Mouse (Mus musculus): Measurements from ENCODE around the gene Pcolce. TPM values are rescaled to one million over a fixed set of nuclear protein-coding genes. Genes with fewer than 3 reads are reported as not detected.
A peak's percentile ranks its signal among the peaks of the same experiment; 100 is the strongest.

Pcolce gene
- polyA plus RNA-seq, 1 experiment from 2014 or later: 10.5 TPM

DNA sequence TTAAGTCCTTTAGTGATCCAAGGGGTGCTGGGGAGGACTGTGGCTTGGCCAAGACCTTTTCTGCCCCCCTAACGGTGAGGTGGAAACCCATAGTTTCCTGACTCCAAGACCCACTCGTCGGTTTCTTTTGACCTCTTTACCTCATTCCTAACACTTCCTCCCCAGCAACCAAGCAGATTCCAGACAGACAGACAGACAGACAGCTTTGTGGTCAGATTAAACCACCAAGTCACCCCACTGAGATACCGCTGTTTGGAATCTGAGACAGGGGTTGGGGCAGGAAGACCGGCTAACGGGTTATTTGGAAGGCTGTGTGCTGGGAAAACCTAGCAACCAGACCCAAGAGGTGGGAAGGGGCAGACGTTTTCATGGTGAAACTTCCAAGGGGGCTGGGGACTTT is 43.4 kb downstream of the Pcolce start:
- H3K4me2 ChIP-seq (ENCODE audit: low read length): no peak overlapping the region
- 63% methylated on average over 7 of the region's 7 CpGs for WGBS
- H3K9me3 ChIP-seq (replicated peaks; ENCODE audit: control insufficient read depth, low read length): no peaks in the 10 kb centered on the region
- peaks cover 4% of the 10 kb centered on the region; the same call in 1 of the 2 replicates for H3K27me3 ChIP-seq (replicated peaks; ENCODE audit: control insufficient read depth, insufficient read depth, low read length)
- no peaks in the 10 kb centered on the region; the same call in 1 of the 2 replicates for H3K36me3 ChIP-seq (ENCODE audit: control insufficient read depth, insufficient read depth, low read length)
- H3K27ac ChIP-seq (ENCODE audit: low read depth, low read length): no peak overlapping the region
- 0 out of 2 replicates have a peak, but pooled peaks cover 3% of the 10 kb centered on the region for H3K4me1 ChIP-seq (ENCODE audit: control insufficient read depth, insufficient read depth, low read length)
- no peak overlapping the region for H3K9ac ChIP-seq (ENCODE audit: low read length)
- H3K4me3 ChIP-seq (ENCODE audit: low read depth, low read length): no peak overlapping the region
- DNase-seq (ENCODE audit: low spot score) (no peak), ATAC-seq (no peak)

DNA sequence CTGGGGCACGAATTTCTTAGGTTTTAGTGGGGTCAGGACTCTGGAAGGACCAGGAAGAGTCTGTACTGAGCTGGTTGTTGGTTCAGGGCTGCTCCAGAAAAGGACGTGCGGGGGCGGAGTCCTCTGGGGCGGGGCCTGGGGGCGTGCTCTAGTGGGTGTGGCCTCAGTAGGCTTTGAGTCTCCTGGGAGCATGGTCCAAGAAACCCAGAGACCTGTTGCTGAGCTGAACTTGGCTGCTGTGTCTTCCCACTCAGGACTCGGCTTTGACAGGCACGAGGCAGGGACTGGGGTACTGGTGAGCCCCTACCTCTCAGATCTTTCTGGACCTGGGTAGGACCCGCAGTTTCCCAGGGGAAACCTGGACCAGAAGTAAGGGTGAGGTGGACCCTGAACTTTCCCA is 43.9 kb downstream of the Pcolce start, which contains the start of gene Tfr2:
Gene Tfr2 (plus strand): TSS at position 176 of the 400 bp plus-strand sequence.
- H3K27ac ChIP-seq (ENCODE audit: low read depth, low read length): no peak within 1 kb of the TSS
- H3K4me1 ChIP-seq (ENCODE audit: control insufficient read depth, insufficient read depth, low read length): 0 out of 2 replicates have a peak, but pooled peaks cover 3% of the 10 kb centered on the region
- H3K27me3 ChIP-seq (replicated peaks; ENCODE audit: control insufficient read depth, insufficient read depth, low read length): peaks cover 4% of the 10 kb centered on the region; the same call in 1 of the 2 replicates
- no peak for DNase-seq (ENCODE audit: low spot score)
- 37% methylated on average over 9 of the region's 9 CpGs for WGBS
- no peak for ATAC-seq
- no peak within 1 kb of the TSS for H3K4me2 ChIP-seq (ENCODE audit: low read length)
- no peak within 1 kb of the TSS for H3K4me3 ChIP-seq (ENCODE audit: low read depth, low read length)
- H3K36me3 ChIP-seq (ENCODE audit: control insufficient read depth, insufficient read depth, low read length): no peaks in the 10 kb centered on the region; the same call in 1 of the 2 replicates
- H3K9ac ChIP-seq (ENCODE audit: low read length): no peak within 1 kb of the TSS
- H3K9me3 ChIP-seq (replicated peaks; ENCODE audit: control insufficient read depth, low read length): no peaks in the 10 kb centered on the region

DNA sequence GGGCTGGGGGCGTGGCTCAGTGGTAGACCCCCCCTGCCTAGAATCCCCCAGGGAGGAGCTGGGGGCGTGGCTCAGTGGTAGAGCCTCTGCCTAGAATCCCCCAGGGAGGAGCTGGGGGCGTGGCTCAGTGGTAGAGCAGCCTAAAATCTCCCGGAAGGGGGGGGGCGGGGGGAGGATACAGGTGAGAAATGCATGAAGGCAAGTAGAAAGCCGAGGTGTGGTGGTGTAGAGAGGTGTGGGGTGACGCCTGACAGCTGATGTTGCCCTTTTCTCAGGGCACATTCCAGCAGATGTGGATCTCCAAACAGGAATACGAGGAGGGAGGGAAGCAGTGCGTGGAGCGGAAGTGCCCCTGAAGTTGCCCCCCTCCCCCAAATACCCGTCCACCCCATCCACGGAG is 44.6 kb downstream of the Pcolce start:
- H3K4me1 ChIP-seq (ENCODE audit: control insufficient read depth, insufficient read depth, low read length): no peaks in the 10 kb centered on the region
- H3K9ac ChIP-seq (ENCODE audit: low read length): no peak overlapping the region
- H3K27ac ChIP-seq (ENCODE audit: low read depth, low read length): no peak overlapping the region
- H3K4me3 ChIP-seq (ENCODE audit: low read depth, low read length): no peak overlapping the region
- no peaks in the 10 kb centered on the region for H3K9me3 ChIP-seq (replicated peaks; ENCODE audit: control insufficient read depth, low read length)
- no peak overlapping the region for H3K4me2 ChIP-seq (ENCODE audit: low read length)
- ATAC-seq (no peak), DNase-seq (ENCODE audit: low spot score) (no peak)
- H3K36me3 ChIP-seq (ENCODE audit: control insufficient read depth, insufficient read depth, low read length): peaks cover 2% of the 10 kb centered on the region; the same call in 1 of the 2 replicates
- 72% methylated on average over 12 of the region's 12 CpGs for WGBS
- no peaks in the 10 kb centered on the region for H3K27me3 ChIP-seq (replicated peaks; ENCODE audit: control insufficient read depth, insufficient read depth, low read length)

DNA sequence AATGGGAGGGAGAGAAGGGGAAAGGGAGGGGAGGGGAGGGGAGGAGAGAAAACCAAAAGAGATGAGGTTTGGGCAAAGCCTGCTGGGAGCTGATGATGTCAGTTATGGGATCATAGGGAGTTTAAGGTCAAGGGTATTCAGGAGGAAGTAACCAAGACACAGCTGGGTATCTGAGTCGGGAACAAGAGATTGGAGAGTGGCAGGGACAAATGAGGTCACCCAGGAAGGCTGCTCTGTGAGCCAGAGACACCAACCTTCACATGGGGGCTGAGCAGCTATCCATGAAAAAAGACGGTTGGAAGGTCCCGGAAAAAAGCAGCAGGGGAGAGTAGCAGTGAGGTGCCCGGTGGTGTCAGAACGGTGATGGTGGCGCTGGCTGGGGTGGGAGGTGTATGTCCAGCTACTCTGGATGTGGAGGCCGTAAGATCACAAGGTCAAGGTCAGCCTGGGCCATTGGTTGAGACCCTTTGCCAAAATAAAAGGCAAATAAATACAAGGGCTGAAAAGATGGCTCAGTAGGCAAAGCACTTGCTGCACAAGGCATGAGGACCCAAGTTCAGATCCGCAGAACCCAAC is 45.3 kb downstream of the Pcolce start:
- no peak for ATAC-seq
- 85% methylated on average over 8 of the region's 8 CpGs for WGBS
- no peak overlapping the region for H3K4me2 ChIP-seq (ENCODE audit: low read length)

DNA sequence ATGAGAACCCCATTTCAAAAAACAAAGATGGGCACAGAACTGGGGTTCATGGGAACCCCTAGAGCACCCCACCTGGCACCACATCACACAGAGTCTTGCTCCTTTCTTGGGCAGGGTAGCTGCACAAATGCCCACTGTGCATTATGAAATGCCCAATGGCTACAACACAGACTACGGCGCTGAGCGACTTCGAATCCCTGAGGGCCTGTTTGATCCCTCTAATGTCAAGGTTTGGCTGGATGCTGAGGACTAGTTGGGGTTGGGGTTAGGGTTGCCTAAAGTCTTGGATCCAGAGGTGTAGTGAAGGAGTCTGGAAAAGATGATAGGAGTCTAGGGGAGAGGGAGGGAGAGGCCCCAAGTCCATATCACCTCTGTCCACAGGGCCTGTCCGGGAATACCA is 47.2 kb downstream of the Pcolce start:
- H3K4me3 ChIP-seq (ENCODE audit: low read depth, low read length): no peak overlapping the region
- H3K9ac ChIP-seq (ENCODE audit: low read length): no peak overlapping the region
- H3K27me3 ChIP-seq (replicated peaks; ENCODE audit: control insufficient read depth, insufficient read depth, low read length): no peaks in the 10 kb centered on the region
- no peak for ATAC-seq
- no peak for DNase-seq (ENCODE audit: low spot score)
- peaks cover 2% of the 10 kb centered on the region; the same call in 1 of the 2 replicates for H3K36me3 ChIP-seq (ENCODE audit: control insufficient read depth, insufficient read depth, low read length)
- H3K27ac ChIP-seq (ENCODE audit: low read depth, low read length): no peak overlapping the region
- 95% methylated on average over 5 of the region's 5 CpGs for WGBS
- no peak overlapping the region for H3K4me2 ChIP-seq (ENCODE audit: low read length)
- no peaks in the 10 kb centered on the region for H3K4me1 ChIP-seq (ENCODE audit: control insufficient read depth, insufficient read depth, low read length)
- H3K9me3 ChIP-seq (replicated peaks; ENCODE audit: control insufficient read depth, low read length): no peaks in the 10 kb centered on the region

More for the DNA sequence above, 45.3 kb downstream of the Pcolce start:
- no peak overlapping the region for H3K4me3 ChIP-seq (ENCODE audit: low read depth, low read length)
- H3K4me1 ChIP-seq (ENCODE audit: control insufficient read depth, insufficient read depth, low read length): no peaks in the 10 kb centered on the region
- H3K36me3 ChIP-seq (ENCODE audit: control insufficient read depth, insufficient read depth, low read length): peaks cover 2% of the 10 kb centered on the region; the same call in 1 of the 2 replicates
- no peaks in the 10 kb centered on the region for H3K27me3 ChIP-seq (replicated peaks; ENCODE audit: control insufficient read depth, insufficient read depth, low read length)
- H3K9me3 ChIP-seq (replicated peaks; ENCODE audit: control insufficient read depth, low read length): no peaks in the 10 kb centered on the region
- no peak for DNase-seq (ENCODE audit: low spot score)
- no peak overlapping the region for H3K27ac ChIP-seq (ENCODE audit: low read depth, low read length)
- H3K9ac ChIP-seq (ENCODE audit: low read length): no peak overlapping the region

DNA sequence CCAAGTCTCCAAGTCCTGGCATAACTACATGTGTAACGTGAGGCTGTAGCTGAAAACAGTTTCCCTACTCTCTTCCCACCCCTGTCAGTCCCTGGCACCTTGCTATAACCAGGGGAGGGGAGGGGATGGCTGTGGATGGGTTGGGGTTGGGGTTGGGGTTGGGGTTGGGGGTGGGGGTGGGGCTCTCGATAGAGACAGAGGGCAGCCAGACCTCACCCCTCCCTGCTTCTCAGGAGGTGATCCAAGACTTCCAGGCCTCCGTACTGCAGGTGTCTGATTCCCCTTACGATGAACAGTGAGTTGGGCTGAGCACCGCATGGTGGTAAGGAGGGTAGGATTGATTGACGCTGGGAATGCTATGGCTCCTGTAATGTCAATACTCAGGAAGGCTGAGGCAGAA is 47.8 kb downstream of the Pcolce start:
- no peak for ATAC-seq

DNA sequence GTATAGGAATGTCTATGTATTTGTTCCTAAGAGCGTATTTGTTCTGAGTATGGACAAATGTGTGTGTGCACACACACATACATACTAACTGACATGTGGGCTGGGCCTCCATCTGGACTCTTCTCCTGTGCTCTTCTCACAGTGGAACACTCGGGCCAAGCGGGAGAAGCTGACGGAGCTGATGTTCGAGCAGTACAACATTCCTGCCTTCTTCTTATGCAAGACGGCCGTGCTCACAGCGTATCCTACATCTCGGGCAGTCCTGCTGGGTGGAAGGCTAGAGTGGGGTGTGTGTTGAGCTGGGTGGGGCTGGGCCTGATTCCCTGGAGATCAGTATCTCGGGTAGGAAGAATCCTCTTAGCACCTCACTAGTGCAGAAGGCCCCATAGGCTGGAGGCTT is 50.6 kb downstream of the Pcolce start:
- Histone ChIP-seq H3K36me3 (ENCODE audit: control insufficient read depth, insufficient read depth, low read length) (peaks cover 2% of the 10 kb centered on the region; the same call in 1 of the 2 replicates), H3K4me1 (ENCODE audit: control insufficient read depth, insufficient read depth, low read length) (no peaks in the 10 kb centered on the region), H3K9ac (ENCODE audit: low read length) (no peak overlapping the region), H3K27ac (ENCODE audit: low read depth, low read length) (no peak overlapping the region), H3K9me3 (replicated peaks; ENCODE audit: control insufficient read depth, low read length) (no peaks in the 10 kb centered on the region), H3K4me2 (ENCODE audit: low read length) (no peak overlapping the region), H3K4me3 (ENCODE audit: low read depth, low read length) (no peak overlapping the region), H3K27me3 (replicated peaks; ENCODE audit: control insufficient read depth, insufficient read depth, low read length) (no peaks in the 10 kb centered on the region)
- ATAC-seq (no peak), DNase-seq (ENCODE audit: low spot score) (no peak)
- WGBS: 79% methylated on average over 10 of the region's 10 CpGs

More for the DNA sequence above, 47.8 kb downstream of the Pcolce start:
- WGBS: 82% methylated on average over 6 of the region's 6 CpGs
- Histone ChIP-seq H3K4me3 (ENCODE audit: low read depth, low read length) (no peak overlapping the region), H3K9me3 (replicated peaks; ENCODE audit: control insufficient read depth, low read length) (no peaks in the 10 kb centered on the region), H3K4me1 (ENCODE audit: control insufficient read depth, insufficient read depth, low read length) (no peaks in the 10 kb centered on the region), H3K36me3 (ENCODE audit: control insufficient read depth, insufficient read depth, low read length) (peaks cover 2% of the 10 kb centered on the region; the same call in 1 of the 2 replicates), H3K9ac (ENCODE audit: low read length) (no peak overlapping the region), H3K27ac (ENCODE audit: low read depth, low read length) (no peak overlapping the region), H3K4me2 (ENCODE audit: low read length) (no peak overlapping the region), H3K27me3 (replicated peaks; ENCODE audit: control insufficient read depth, insufficient read depth, low read length) (no peaks in the 10 kb centered on the region)
- no peak for DNase-seq (ENCODE audit: low spot score)

DNA sequence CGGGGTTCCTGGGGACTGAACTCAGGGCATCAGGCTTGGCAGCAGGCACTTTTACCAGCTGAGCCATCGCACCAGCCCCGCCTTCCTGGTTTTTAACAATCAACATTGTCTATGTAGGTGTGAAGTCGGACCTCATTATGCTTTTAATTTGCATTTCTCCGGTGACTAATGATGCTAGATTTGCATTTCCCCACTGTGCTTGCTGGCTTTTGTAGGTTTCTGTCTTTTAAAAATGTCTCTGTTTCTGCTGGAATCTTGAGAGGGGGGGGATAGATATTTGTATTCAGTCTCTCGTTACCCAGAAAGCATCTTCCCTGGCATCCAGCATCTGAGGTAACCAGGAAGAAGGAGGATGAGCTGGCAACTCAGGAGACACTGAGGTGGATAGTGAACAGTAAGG is 52.0 kb downstream of the Pcolce start:
- Histone ChIP-seq H3K27me3 (replicated peaks; ENCODE audit: control insufficient read depth, insufficient read depth, low read length) (no peaks in the 10 kb centered on the region), H3K27ac (ENCODE audit: low read depth, low read length) (no peak overlapping the region), H3K9ac (ENCODE audit: low read length) (no peak overlapping the region), H3K4me3 (ENCODE audit: low read depth, low read length) (no peak overlapping the region), H3K4me1 (ENCODE audit: control insufficient read depth, insufficient read depth, low read length) (no peaks in the 10 kb centered on the region), H3K36me3 (ENCODE audit: control insufficient read depth, insufficient read depth, low read length) (peaks cover 2% of the 10 kb centered on the region; the same call in 1 of the 2 replicates), H3K9me3 (replicated peaks; ENCODE audit: control insufficient read depth, low read length) (no peaks in the 10 kb centered on the region), H3K4me2 (ENCODE audit: low read length) (no peak overlapping the region)
- ATAC-seq (no peak), DNase-seq (ENCODE audit: low spot score) (peak; percentile 25)
- WGBS: 23% methylated on average over 6 of the region's 6 CpGs
